Comparison of ENCODE assay signal across 19 mouse cellular contexts in the genomic region with DNA sequence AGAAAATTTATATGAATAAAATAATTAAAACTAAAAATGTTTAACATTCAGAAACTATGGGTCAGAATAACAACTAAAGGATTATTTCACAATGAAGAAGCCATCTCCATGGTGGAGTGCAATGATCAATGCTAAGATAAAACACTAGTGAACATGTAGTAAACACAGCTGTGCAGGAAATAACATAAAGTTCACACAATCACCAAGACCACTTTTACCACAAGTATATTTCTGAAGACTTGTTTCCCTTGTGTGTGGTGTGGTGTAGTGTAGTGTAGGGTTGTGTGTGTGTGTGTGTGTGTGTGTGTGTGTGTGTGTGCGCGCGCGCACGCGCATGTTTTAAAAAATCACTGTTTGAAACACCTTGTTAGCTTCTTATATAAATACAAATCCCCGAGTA.
DNase-seq lines count a peak whose midpoint lies in the region; ATAC-seq and TF ChIP-seq lines count a peak whose summit lies in the region.
"Had no signal": no experiment of that assay in that cellular context is flagged by ENCODE, and none has a peak within 500 bp of the region (broad histone marks: within the 10 kb centered on the region; RNA-seq: fewer than 3 reads in every experiment).

No protein-coding gene starts in this region.

- TF ChIP-seq CTCF in midbrain, postnatal 0 days (IDR thresholded peaks at IDR 0.05) = no peak
- TF ChIP-seq CTCF in lung, adult 2 months (IDR thresholded peaks at IDR 0.05; ENCODE audit: insufficient read depth, low read length) = no peak

- H3K36me3 ChIP-seq in midbrain, embryonic 10.5 days = no peaks in the 10 kb centered on the region
- no peaks in the 10 kb centered on the region for H3K36me3 ChIP-seq in midbrain, postnatal 0 days (ENCODE audit: insufficient read depth, low read length)
- H3K36me3 ChIP-seq in midbrain, embryonic 13.5 days = no peaks in the 10 kb centered on the region
- H3K36me3 ChIP-seq: heart, embryonic 15.5 days; limb, embryonic 12.5 days; liver, embryonic 13.5 days had no signal

- no peaks in the 10 kb centered on the region for H3K9me3 ChIP-seq in midbrain, embryonic 10.5 days (replicated peaks)
- no peaks in the 10 kb centered on the region for H3K9me3 ChIP-seq in midbrain, postnatal 0 days (ENCODE audit: low read length)
- no peaks in the 10 kb centered on the region for H3K9me3 ChIP-seq in midbrain, embryonic 13.5 days
- H3K9me3 ChIP-seq: G1E; heart, embryonic 15.5 days; limb, embryonic 12.5 days; liver, embryonic 13.5 days had no signal

- DNase-seq in midbrain, embryonic 10.5 days (ENCODE audit: low spot score) = no peak
- no peak for DNase-seq in midbrain, postnatal 0 days (ENCODE audit: low spot score)
- DNase-seq in T-cell, adult 2 months (ENCODE audit: low spot score) = peak; percentile 68
- DNase-seq in thymus, postnatal 36 days = peak; percentile 24 to 36
- no peak for DNase-seq in urinary bladder, postnatal 36 days (ENCODE audit: low spot score in 2 of 2)
- no peak for DNase-seq in lung, adult 2 months
- DNase-seq: B cell, adult 2 months; cerebellum, postnatal 10 days; gastrocnemius, postnatal 10 days; heart, adult 2 months; liver, embryonic 13.5 days had no signal

- H3K27me3 ChIP-seq in midbrain, embryonic 10.5 days (ENCODE audit: low read depth, poor library complexity, severe bottlenecking) = no peaks in the 10 kb centered on the region
- no peaks in the 10 kb centered on the region for H3K27me3 ChIP-seq in midbrain, postnatal 0 days (ENCODE audit: insufficient read depth, low read length)
- no peaks in the 10 kb centered on the region for H3K27me3 ChIP-seq in midbrain, embryonic 13.5 days
- H3K27me3 ChIP-seq: heart, embryonic 15.5 days; limb, embryonic 12.5 days; liver, embryonic 13.5 days had no signal

- 96% methylated on average over 7 of the region's 7 CpGs for WGBS in midbrain, embryonic 10.5 days
- 94% methylated on average over 7 of the region's 7 CpGs for WGBS in midbrain, postnatal 0 days
- 90% methylated on average over 7 of the region's 7 CpGs for WGBS in midbrain, embryonic 13.5 days
- WGBS in lung, adult 2 months = 88% methylated on average over 7 of the region's 7 CpGs

- H3K4me2 ChIP-seq in midbrain, postnatal 0 days (ENCODE audit: low read depth, low read length, poor library complexity, severe bottlenecking) = no peak overlapping the region
- no peak overlapping the region for H3K4me2 ChIP-seq in midbrain, embryonic 13.5 days (replicated peaks)
- H3K4me2 ChIP-seq: heart, embryonic 15.5 days; limb, embryonic 12.5 days; liver, embryonic 13.5 days had no signal

- H3K4me1 ChIP-seq in midbrain, embryonic 10.5 days = peaks cover 24% of the 10 kb centered on the region
- no peaks in the 10 kb centered on the region for H3K4me1 ChIP-seq in midbrain, postnatal 0 days (ENCODE audit: insufficient read depth, low read length)
- peaks cover 12% of the 10 kb centered on the region for H3K4me1 ChIP-seq in midbrain, embryonic 13.5 days (replicated peaks)
- H3K4me1 ChIP-seq in lung, adult 2 months (ENCODE audit: control insufficient read depth, insufficient read depth, low read length) = no peaks in the 10 kb centered on the region
- H3K4me1 ChIP-seq: heart, embryonic 15.5 days; liver, embryonic 13.5 days had no signal

- no peak for TF ChIP-seq POLR2A in lung, adult 2 months (IDR thresholded peaks at IDR 0.05; ENCODE audit: borderline replicate concordance, extremely low read depth, low read depth, low read length)

- peak overlapping the region; percentile 82 for H3K27ac ChIP-seq in midbrain, embryonic 10.5 days (replicated peaks)
- H3K27ac ChIP-seq in midbrain, postnatal 0 days (ENCODE audit: low read depth, low read length) = no peak overlapping the region
- peak overlapping the region; percentile 61 for H3K27ac ChIP-seq in midbrain, embryonic 13.5 days
- H3K27ac ChIP-seq: heart, adult 2 months; heart, embryonic 15.5 days; kidney, postnatal 0 days; left cerebral cortex, adult 2 months; limb, embryonic 12.5 days; liver, embryonic 13.5 days had no signal

- no peak overlapping the region for H3K9ac ChIP-seq in midbrain, postnatal 0 days (replicated peaks; ENCODE audit: low read length, poor library complexity, severe bottlenecking)
- H3K9ac ChIP-seq in midbrain, embryonic 13.5 days (replicated peaks) = no peak overlapping the region
- H3K9ac ChIP-seq: heart, embryonic 15.5 days; limb, embryonic 12.5 days; liver, embryonic 13.5 days had no signal

- ATAC-seq in midbrain, postnatal 0 days (ENCODE audit: low FRiP score) = no peak
- ATAC-seq in midbrain, embryonic 13.5 days = no peak
- ATAC-seq: intestine, embryonic 16.5 days had no signal

- no peak overlapping the region for H3K4me3 ChIP-seq in midbrain, embryonic 10.5 days
- no peak overlapping the region for H3K4me3 ChIP-seq in midbrain, postnatal 0 days (ENCODE audit: low read depth, low read length)
- H3K4me3 ChIP-seq in midbrain, embryonic 13.5 days (replicated peaks) = no peak overlapping the region
- no peak overlapping the region for H3K4me3 ChIP-seq in lung, adult 2 months (replicated peaks; ENCODE audit: extremely low read depth, low read depth, low read length)
- H3K4me3 ChIP-seq: heart, adult 2 months; heart, embryonic 15.5 days; layer of hippocampus, adult 2 months; left cerebral cortex, adult 2 months; limb, embryonic 12.5 days; liver, embryonic 13.5 days had no signal

Comparison
In these comparisons a context has a peak if more than half of its experiments do, and no peak if none do; other contexts are left out.
1. DNase-seq: peak in T-cell, adult 2 months (single experiment) and thymus, postnatal 36 days (2 of 2); none in midbrain, embryonic 10.5 days (single experiment), midbrain, postnatal 0 days (single experiment), urinary bladder, postnatal 36 days (0 of 2) and lung, adult 2 months (single experiment).